Comparison of ENCODE assay signal across 29 mouse cellular contexts in the genomic region with DNA sequence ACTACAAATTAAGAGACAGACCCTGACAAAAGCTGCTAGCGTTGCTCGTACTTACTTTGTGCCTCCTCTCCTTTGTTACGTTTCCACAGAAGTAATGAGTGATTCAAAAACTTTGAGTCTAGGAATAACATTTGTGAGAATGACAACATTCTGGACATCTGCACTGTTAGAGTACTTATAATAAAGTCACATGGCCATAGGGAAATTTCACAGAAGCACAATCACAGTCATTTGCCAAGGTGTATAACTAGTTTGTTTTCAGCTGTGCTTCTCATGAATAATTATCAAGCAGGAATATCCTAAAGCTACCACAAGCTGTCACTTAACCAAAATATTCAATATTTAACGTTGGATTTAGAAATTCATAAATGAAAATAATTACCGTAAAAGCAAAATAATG.
"Had no signal": no experiment of that assay in that cellular context is flagged by ENCODE, and none has a peak within 500 bp of the region (broad histone marks: within the 10 kb centered on the region; RNA-seq: fewer than 3 reads in every experiment).

No protein-coding gene starts in this region.

- H3K4me1 ChIP-seq: heart, embryonic 13.5 days; heart, embryonic 15.5 days; kidney, embryonic 15.5 days; limb, embryonic 10.5 days; limb, embryonic 12.5 days; liver, embryonic 13.5 days; liver, embryonic 15.5 days had no signal

- H3K27me3 ChIP-seq: heart, embryonic 13.5 days; heart, embryonic 15.5 days; hindbrain, embryonic 13.5 days; hindbrain, embryonic 15.5 days; kidney, embryonic 15.5 days; limb, embryonic 12.5 days; liver, embryonic 13.5 days; liver, embryonic 15.5 days had no signal

- H3K36me3 ChIP-seq: heart, embryonic 13.5 days; heart, embryonic 15.5 days; hindbrain, embryonic 13.5 days; hindbrain, embryonic 15.5 days; kidney, embryonic 15.5 days; limb, embryonic 10.5 days; limb, embryonic 12.5 days; liver, embryonic 13.5 days; liver, embryonic 15.5 days had no signal

- ATAC-seq: hindbrain, postnatal 0 days; intestine, embryonic 16.5 days; liver, postnatal 0 days had no signal

- H3K4me3 ChIP-seq: gastrocnemius, adult 2 months; heart, adult 2 months; heart, embryonic 13.5 days; heart, embryonic 15.5 days; hindbrain, embryonic 13.5 days; hindbrain, embryonic 15.5 days; kidney, embryonic 15.5 days; left cerebral cortex, adult 2 months; limb, embryonic 10.5 days; limb, embryonic 12.5 days; liver, embryonic 13.5 days; liver, embryonic 15.5 days had no signal

- H3K27ac ChIP-seq: gastrocnemius, adult 2 months; heart, adult 2 months; heart, embryonic 13.5 days; heart, embryonic 15.5 days; hindbrain, embryonic 15.5 days; hindbrain, postnatal 0 days; kidney, embryonic 15.5 days; kidney, postnatal 0 days; limb, embryonic 10.5 days; limb, embryonic 12.5 days; liver, embryonic 13.5 days; liver, embryonic 15.5 days had no signal

- H3K9ac ChIP-seq: heart, embryonic 13.5 days; heart, embryonic 15.5 days; hindbrain, embryonic 13.5 days; hindbrain, embryonic 15.5 days; kidney, embryonic 15.5 days; limb, embryonic 12.5 days; liver, embryonic 13.5 days; liver, embryonic 15.5 days; liver, postnatal 0 days had no signal

- H3K4me2 ChIP-seq: heart, embryonic 11.5 days; heart, embryonic 13.5 days; heart, embryonic 15.5 days; hindbrain, embryonic 13.5 days; hindbrain, embryonic 15.5 days; kidney, embryonic 15.5 days; limb, embryonic 12.5 days; liver, embryonic 11.5 days; liver, embryonic 13.5 days; liver, embryonic 15.5 days had no signal

- H3K9me3 ChIP-seq: heart, embryonic 13.5 days; heart, embryonic 15.5 days; hindbrain, embryonic 13.5 days; hindbrain, embryonic 15.5 days; kidney, embryonic 15.5 days; limb, embryonic 10.5 days; limb, embryonic 12.5 days; liver, embryonic 13.5 days; liver, embryonic 15.5 days had no signal

- DNase-seq: gastrocnemius, adult 2 months; gastrocnemius, postnatal 10 days; gastrocnemius, postnatal 36 days; heart, adult 11 months; heart, adult 2 months; heart, postnatal 14 days; heart, postnatal 36 days; kidney, adult 11 months; kidney, adult 2 months; kidney, adult 9 months; kidney, postnatal 14 days; kidney, postnatal 36 days; liver; liver, embryonic 13.5 days; liver, postnatal 0 days had no signal
